Mouse (Mus musculus): ENCODE data around the gene Slc39a5. TPM values are rescaled to one million over a fixed set of nuclear protein-coding genes. Genes with fewer than 3 reads are reported as not detected.

The Slc39a5 gene
- polyA plus RNA-seq, 1 experiment from 2014 or later = 0.11 TPM

DNA sequence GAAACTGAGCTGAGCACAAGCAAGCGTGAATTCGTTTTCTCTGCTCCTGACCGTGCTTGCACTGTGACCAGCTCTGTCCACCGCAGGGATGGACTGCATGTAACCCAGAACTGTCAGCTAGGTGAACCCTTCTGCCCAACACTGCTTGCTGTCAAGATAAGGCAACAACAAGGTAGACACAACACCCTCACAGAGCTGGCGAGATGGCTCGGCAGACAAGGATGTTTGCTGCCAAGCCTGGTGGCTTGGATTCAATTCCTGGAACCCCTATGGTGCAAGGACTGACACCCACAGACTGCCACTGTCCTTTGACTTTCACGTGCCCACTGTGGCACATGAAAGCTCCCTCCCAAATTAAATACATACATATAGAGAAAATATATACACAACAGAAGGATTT is 2.9 kb upstream of the Slc39a5 start:
- 85% methylated on average over 7 of the region's 7 CpGs for WGBS
- no peak for ATAC-seq (ENCODE audit: low read depth)

DNA sequence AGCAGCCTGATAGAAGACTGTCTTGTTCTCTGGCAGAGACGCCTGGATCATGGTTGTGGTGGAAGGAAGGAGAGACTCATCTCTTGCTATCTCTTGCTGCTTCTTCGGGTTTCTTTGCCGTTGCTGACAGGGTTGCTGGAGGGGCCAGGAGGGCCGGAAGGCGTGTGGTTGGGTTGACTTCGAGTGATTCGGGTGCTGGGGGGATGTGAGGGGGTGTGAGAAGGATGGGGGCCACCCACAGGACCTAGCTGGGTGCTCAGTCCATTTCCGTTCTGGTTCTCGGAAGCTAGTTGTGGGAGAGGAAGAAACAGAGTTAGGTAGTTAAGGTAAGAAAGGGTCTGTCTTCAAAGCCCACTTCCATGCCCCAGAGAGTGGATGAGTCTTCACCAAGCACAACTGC is 609 bp upstream of the Slc39a5 start:
- H3K9me3 ChIP-seq (ENCODE audit: control insufficient read depth, low read length) = no peaks in the 10 kb centered on the region
- H3K4me3 ChIP-seq (ENCODE audit: low read depth, low read length) = no peak overlapping the region
- 83% methylated on average over 9 of the region's 9 CpGs for WGBS
- no peak for ATAC-seq (ENCODE audit: low read depth)
- H3K36me3 ChIP-seq (ENCODE audit: control insufficient read depth, insufficient read depth, low read length) = peaks cover 16% of the 10 kb centered on the region
- H3K9ac ChIP-seq (ENCODE audit: low read depth, low read length) = no peak overlapping the region
- H3K27me3 ChIP-seq (replicated peaks; ENCODE audit: control insufficient read depth, insufficient read depth, low read length) = no peaks in the 10 kb centered on the region
- H3K4me2 ChIP-seq (ENCODE audit: low read depth, low read length) = no peak overlapping the region
- no peaks in the 10 kb centered on the region for H3K4me1 ChIP-seq (ENCODE audit: control insufficient read depth, insufficient read depth, low read length)
- DNase-seq (ENCODE audit: low spot score) = no peak
- no peak overlapping the region for H3K27ac ChIP-seq (replicated peaks; ENCODE audit: low read depth, low read length)

More for the DNA sequence above, 2.9 kb upstream of the Slc39a5 start:
- Histone ChIP-seq H3K27ac (replicated peaks; ENCODE audit: low read depth, low read length) (no peak overlapping the region), H3K4me2 (ENCODE audit: low read depth, low read length) (no peak overlapping the region), H3K9ac (ENCODE audit: low read depth, low read length) (no peak overlapping the region), H3K4me3 (ENCODE audit: low read depth, low read length) (no peak overlapping the region), H3K27me3 (replicated peaks; ENCODE audit: control insufficient read depth, insufficient read depth, low read length) (no peaks in the 10 kb centered on the region), H3K36me3 (ENCODE audit: control insufficient read depth, insufficient read depth, low read length) (peaks cover 12% of the 10 kb centered on the region), H3K9me3 (ENCODE audit: control insufficient read depth, low read length) (no peaks in the 10 kb centered on the region), H3K4me1 (ENCODE audit: control insufficient read depth, insufficient read depth, low read length) (peaks cover 6% of the 10 kb centered on the region; the same call in 1 of the 2 replicates)
- DNase-seq (ENCODE audit: low spot score) = no peak

DNA sequence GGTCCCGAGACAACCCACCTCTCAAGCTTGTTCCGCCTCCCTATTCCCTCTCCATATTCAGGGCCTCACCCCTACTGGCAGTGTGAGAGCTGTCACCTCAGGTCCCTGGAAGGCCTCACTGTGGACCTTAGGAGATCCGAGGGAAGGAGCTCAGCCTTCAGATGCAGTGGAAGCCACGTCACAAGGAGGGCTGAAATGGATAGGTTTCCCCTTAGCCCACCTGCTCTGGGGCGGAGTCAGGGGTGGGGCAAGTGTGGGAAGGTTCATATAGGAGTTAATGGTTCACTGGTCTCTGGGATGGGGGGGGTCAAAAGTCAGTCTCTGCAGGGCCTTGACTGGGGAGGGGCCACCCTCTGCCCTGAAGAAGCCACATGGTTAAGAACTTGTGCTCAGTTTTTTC is 691 bp downstream of the Slc39a5 start:
- Histone ChIP-seq H3K27me3 (replicated peaks; ENCODE audit: control insufficient read depth, insufficient read depth, low read length) (no peaks in the 10 kb centered on the region), H3K9me3 (ENCODE audit: control insufficient read depth, low read length) (no peaks in the 10 kb centered on the region), H3K4me1 (ENCODE audit: control insufficient read depth, insufficient read depth, low read length) (no peaks in the 10 kb centered on the region), H3K4me3 (ENCODE audit: low read depth, low read length) (no peak overlapping the region), H3K4me2 (ENCODE audit: low read depth, low read length) (no peak overlapping the region), H3K9ac (ENCODE audit: low read depth, low read length) (0 out of 2 replicates have a peak overlapping the region, but pooled peaks have one; percentile 14), H3K36me3 (ENCODE audit: control insufficient read depth, insufficient read depth, low read length) (peaks cover 16% of the 10 kb centered on the region), H3K27ac (replicated peaks; ENCODE audit: low read depth, low read length) (no peak overlapping the region)
- 0 out of 2 replicates have a peak, but pooled peaks have one; percentile 23 for ATAC-seq (ENCODE audit: low read depth)
- DNase-seq (ENCODE audit: low spot score) = no peak
- WGBS = 23% methylated on average over 4 of the region's 5 CpGs

DNA sequence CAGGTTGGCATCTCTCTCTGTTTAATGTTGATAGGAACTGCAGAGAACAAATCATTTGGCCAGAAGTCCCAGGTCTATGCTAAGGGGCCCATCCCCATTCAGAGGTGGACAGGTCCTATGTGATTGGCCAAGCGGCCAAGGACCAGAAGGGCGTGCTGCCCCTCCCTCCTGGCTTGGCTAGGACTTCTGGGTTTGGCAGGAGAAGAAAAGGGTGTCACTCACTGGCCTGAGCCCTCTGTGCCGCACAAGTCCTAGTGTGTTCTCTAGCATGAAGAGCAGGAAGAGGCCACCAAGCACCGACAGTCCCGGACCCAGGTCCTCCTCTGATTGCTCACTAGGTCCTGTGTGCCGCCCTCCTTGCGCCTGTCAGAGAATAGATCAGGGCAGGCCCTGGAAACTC is 3.6 kb downstream of the Slc39a5 start:
- Histone ChIP-seq H3K4me3 (ENCODE audit: low read depth, low read length) (no peak overlapping the region), H3K9me3 (ENCODE audit: control insufficient read depth, low read length) (no peaks in the 10 kb centered on the region), H3K9ac (ENCODE audit: low read depth, low read length) (no peak overlapping the region; the same call in 1 of the 2 replicates), H3K36me3 (ENCODE audit: control insufficient read depth, insufficient read depth, low read length) (peaks cover 34% of the 10 kb centered on the region), H3K27me3 (replicated peaks; ENCODE audit: control insufficient read depth, insufficient read depth, low read length) (no peaks in the 10 kb centered on the region), H3K27ac (replicated peaks; ENCODE audit: low read depth, low read length) (no peak overlapping the region), H3K4me1 (ENCODE audit: control insufficient read depth, insufficient read depth, low read length) (no peaks in the 10 kb centered on the region), H3K4me2 (ENCODE audit: low read depth, low read length) (no peak overlapping the region)
- ATAC-seq (ENCODE audit: low read depth) = no peak
- 74% methylated on average over 6 of the region's 7 CpGs for WGBS
- DNase-seq (ENCODE audit: low spot score) = no peak

GRCm38 (mm10) chr10:128396716-128397264 is 4.2 kb downstream of the Slc39a5 start:
- peaks cover 40% of the 10 kb centered on the region for H3K36me3 ChIP-seq (ENCODE audit: control insufficient read depth, insufficient read depth, low read length)
- peak overlapping the region; percentile 37 for H3K9ac ChIP-seq (ENCODE audit: low read depth, low read length)
- no peak overlapping the region for H3K4me2 ChIP-seq (ENCODE audit: low read depth, low read length)
- no peak overlapping the region for H3K27ac ChIP-seq (replicated peaks; ENCODE audit: low read depth, low read length)
- ATAC-seq (ENCODE audit: low read depth) (no peak), DNase-seq (ENCODE audit: low spot score) (no peak)
- H3K4me3 ChIP-seq (ENCODE audit: low read depth, low read length) = no peak overlapping the region
- H3K27me3 ChIP-seq (replicated peaks; ENCODE audit: control insufficient read depth, insufficient read depth, low read length) = no peaks in the 10 kb centered on the region
- H3K4me1 ChIP-seq (ENCODE audit: control insufficient read depth, insufficient read depth, low read length) = no peaks in the 10 kb centered on the region
- WGBS = 75% methylated on average over 9 of the region's 10 CpGs
- H3K9me3 ChIP-seq (ENCODE audit: control insufficient read depth, low read length) = no peaks in the 10 kb centered on the region

GRCm38 (mm10) chr10:128396017-128396673 is 4.9 kb downstream of the Slc39a5 start:
- no peak overlapping the region for H3K4me3 ChIP-seq (ENCODE audit: low read depth, low read length)
- no peak for ATAC-seq (ENCODE audit: low read depth)
- H3K36me3 ChIP-seq (ENCODE audit: control insufficient read depth, insufficient read depth, low read length) = peaks cover 47% of the 10 kb centered on the region
- no peaks in the 10 kb centered on the region for H3K4me1 ChIP-seq (ENCODE audit: control insufficient read depth, insufficient read depth, low read length)
- no peak for DNase-seq (ENCODE audit: low spot score)
- 65% methylated on average over 11 of the region's 11 CpGs for WGBS
- no peak overlapping the region for H3K9ac ChIP-seq (ENCODE audit: low read depth, low read length)
- no peak overlapping the region for H3K27ac ChIP-seq (replicated peaks; ENCODE audit: low read depth, low read length)
- no peaks in the 10 kb centered on the region for H3K9me3 ChIP-seq (ENCODE audit: control insufficient read depth, low read length)
- no peak overlapping the region for H3K4me2 ChIP-seq (ENCODE audit: low read depth, low read length)
- H3K27me3 ChIP-seq (replicated peaks; ENCODE audit: control insufficient read depth, insufficient read depth, low read length) = no peaks in the 10 kb centered on the region

GRCm38 (mm10) chr10:128391850-128392249 is 9.2 kb downstream of the Slc39a5 start:
- H3K36me3 ChIP-seq (ENCODE audit: control insufficient read depth, insufficient read depth, low read length) = peaks cover 88% of the 10 kb centered on the region
- no peaks in the 10 kb centered on the region for H3K4me1 ChIP-seq (ENCODE audit: control insufficient read depth, insufficient read depth, low read length)
- H3K27me3 ChIP-seq (replicated peaks; ENCODE audit: control insufficient read depth, insufficient read depth, low read length) = no peaks in the 10 kb centered on the region
- ATAC-seq (ENCODE audit: low read depth) (no peak), DNase-seq (ENCODE audit: low spot score) (no peak)
- no peak overlapping the region for H3K27ac ChIP-seq (replicated peaks; ENCODE audit: low read depth, low read length)
- no peak overlapping the region for H3K4me2 ChIP-seq (ENCODE audit: low read depth, low read length)
- no peak overlapping the region for H3K9ac ChIP-seq (ENCODE audit: low read depth, low read length)
- WGBS = 87% methylated on average over 6 of the region's 6 CpGs
- H3K4me3 ChIP-seq (ENCODE audit: low read depth, low read length) = no peak overlapping the region
- no peaks in the 10 kb centered on the region for H3K9me3 ChIP-seq (ENCODE audit: control insufficient read depth, low read length)

DNA sequence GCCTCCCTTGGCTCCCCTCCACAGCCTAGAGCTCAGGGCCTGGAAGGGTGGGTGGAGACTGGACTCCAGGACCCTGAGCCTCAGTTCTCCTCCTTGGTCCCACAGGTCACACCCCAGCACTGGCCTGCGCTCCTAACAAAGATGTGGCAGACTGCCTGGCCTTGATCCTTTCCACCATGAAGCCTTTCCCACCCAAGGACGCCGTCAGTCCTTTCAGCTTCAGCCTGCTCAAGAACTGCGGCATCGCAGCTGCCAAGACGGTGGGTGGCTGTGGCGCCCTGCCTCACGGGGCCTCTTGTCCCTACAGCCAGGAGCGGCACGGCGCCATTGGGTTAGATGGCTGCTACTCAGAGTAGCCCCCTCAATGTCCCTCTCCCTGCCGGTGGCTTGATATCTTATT is 10.7 kb downstream of the Slc39a5 start:
- no peaks in the 10 kb centered on the region for H3K27me3 ChIP-seq (replicated peaks; ENCODE audit: control insufficient read depth, insufficient read depth, low read length)
- WGBS = 92% methylated on average over 11 of the region's 12 CpGs
- H3K27ac ChIP-seq (replicated peaks; ENCODE audit: low read depth, low read length) = no peak overlapping the region
- no peak overlapping the region for H3K4me2 ChIP-seq (ENCODE audit: low read depth, low read length)
- DNase-seq (ENCODE audit: low spot score) = no peak
- no peaks in the 10 kb centered on the region for H3K4me1 ChIP-seq (ENCODE audit: control insufficient read depth, insufficient read depth, low read length)
- H3K36me3 ChIP-seq (ENCODE audit: control insufficient read depth, insufficient read depth, low read length) = peaks cover 89% of the 10 kb centered on the region
- H3K9ac ChIP-seq (ENCODE audit: low read depth, low read length) = no peak overlapping the region
- no peaks in the 10 kb centered on the region for H3K9me3 ChIP-seq (ENCODE audit: control insufficient read depth, low read length)
- ATAC-seq (ENCODE audit: low read depth) = no peak
- no peak overlapping the region for H3K4me3 ChIP-seq (ENCODE audit: low read depth, low read length)

- no peaks in the 10 kb centered on the region for H3K4me1 ChIP-seq (ENCODE audit: control insufficient read depth, insufficient read depth, low read length)
- 85% methylated on average over 6 of the region's 6 CpGs for WGBS
- H3K27me3 ChIP-seq (replicated peaks; ENCODE audit: control insufficient read depth, insufficient read depth, low read length) = no peaks in the 10 kb centered on the region
- no peak overlapping the region for H3K4me3 ChIP-seq (ENCODE audit: low read depth, low read length)
- DNase-seq (ENCODE audit: low spot score) (no peak), ATAC-seq (ENCODE audit: low read depth) (no peak)
- no peak overlapping the region for H3K27ac ChIP-seq (replicated peaks; ENCODE audit: low read depth, low read length)
- no peaks in the 10 kb centered on the region for H3K9me3 ChIP-seq (ENCODE audit: control insufficient read depth, low read length)
- H3K9ac ChIP-seq (ENCODE audit: low read depth, low read length) = no peak overlapping the region
- peaks cover 95% of the 10 kb centered on the region for H3K36me3 ChIP-seq (ENCODE audit: control insufficient read depth, insufficient read depth, low read length)
- H3K4me2 ChIP-seq (ENCODE audit: low read depth, low read length) = no peak overlapping the region
Measured at GRCm38 (mm10) chr10:128389570-128389969, 11.5 kb downstream of the Slc39a5 start.

Data from embryonic facial prominence, embryonic 14.5 days (tissue).